Mouse (Mus musculus): ENCODE results near the gene Numb. TPM values are rescaled to one million over a fixed set of nuclear protein-coding genes. Genes with fewer than 3 reads are reported as not detected.

Numb gene
- polyA plus RNA-seq, 1 experiment = 42.0 TPM

DNA sequence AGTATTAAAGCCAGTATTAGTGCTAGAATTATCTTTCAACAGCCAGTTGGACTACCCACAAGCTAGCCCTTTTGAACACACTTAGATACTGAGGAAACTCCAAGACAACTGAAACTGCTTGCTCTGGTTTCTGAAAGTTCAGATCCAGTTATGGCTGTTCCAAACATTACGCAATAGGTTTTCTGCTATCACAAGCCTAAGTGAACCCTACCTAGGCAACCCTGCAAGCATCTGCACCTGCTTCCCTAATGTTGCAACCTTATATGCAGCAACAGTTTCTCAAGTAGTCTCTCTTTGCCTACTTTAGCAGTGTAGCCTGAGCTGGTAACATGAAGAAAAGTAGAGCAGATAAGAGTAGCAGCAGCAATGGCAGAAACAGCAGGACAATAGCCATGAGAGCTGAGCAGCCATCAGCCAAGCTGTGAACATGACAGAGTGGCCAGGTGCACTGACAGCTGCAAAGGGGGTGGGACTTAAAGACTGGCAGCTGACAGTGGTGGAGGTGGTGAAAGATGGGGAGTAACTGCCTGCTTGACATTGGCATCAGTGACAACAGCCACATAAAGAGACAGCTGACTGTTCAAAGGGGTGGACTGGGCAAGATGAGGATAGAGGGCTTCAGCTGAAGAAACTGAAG is 73.0 kb downstream of the Numb start:
- 100% methylated on average over 1 of the region's 1 CpGs for WGBS
- no peaks in the 10 kb centered on the region for H3K36me3 ChIP-seq (ENCODE audit: control insufficient read depth, insufficient read depth, low read length)
- no peak overlapping the region for H3K27ac ChIP-seq (ENCODE audit: control insufficient read depth, insufficient read depth, low read length)
- no peak for DNase-seq
- TF ChIP-seq POLR2A (IDR thresholded peaks at IDR 0.05; ENCODE audit: control insufficient read depth, extremely low read depth, insufficient read depth, low read length, poor library complexity) = no peak
- TF ChIP-seq CTCF (IDR thresholded peaks at IDR 0.05; ENCODE audit: borderline replicate concordance, control insufficient read depth, extremely low read depth, insufficient read depth, low read length, poor library complexity) = no peak
- no peaks in the 10 kb centered on the region for H3K27me3 ChIP-seq (ENCODE audit: control insufficient read depth, insufficient read depth, low read length)
- H3K4me1 ChIP-seq (replicated peaks; ENCODE audit: control insufficient read depth, insufficient read depth, low read length) = 0 out of 2 replicates have a peak, but pooled peaks cover 3% of the 10 kb centered on the region
- no peak overlapping the region for H3K4me3 ChIP-seq (ENCODE audit: control insufficient read depth, insufficient read depth, low read length)

DNA sequence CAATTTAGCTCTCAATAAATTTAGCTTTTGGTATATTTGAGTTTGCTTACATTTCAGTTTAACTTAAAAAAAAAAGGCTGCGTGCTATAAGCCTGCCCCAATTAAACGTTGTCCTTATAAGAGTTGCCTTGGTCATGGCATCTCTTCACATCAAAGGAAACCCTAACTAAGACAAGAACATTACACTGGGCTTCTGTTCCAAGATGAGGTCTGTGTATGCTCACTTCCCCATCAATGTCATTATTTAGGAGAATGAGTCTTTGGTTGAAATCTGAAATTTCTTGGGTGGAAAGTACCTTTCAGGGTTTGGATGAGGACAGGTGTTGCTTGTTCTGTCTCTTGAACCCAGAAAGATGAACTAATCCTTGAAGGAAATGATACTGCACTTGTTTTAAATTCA is 73.9 kb downstream of the Numb start:
- no peaks in the 10 kb centered on the region for H3K36me3 ChIP-seq (ENCODE audit: control insufficient read depth, insufficient read depth, low read length)
- DNase-seq = no peak
- TF ChIP-seq POLR2A (IDR thresholded peaks at IDR 0.05; ENCODE audit: control insufficient read depth, extremely low read depth, insufficient read depth, low read length, poor library complexity) (no peak), CTCF (IDR thresholded peaks at IDR 0.05; ENCODE audit: borderline replicate concordance, control insufficient read depth, extremely low read depth, insufficient read depth, low read length, poor library complexity) (no peak)
- H3K4me1 ChIP-seq (replicated peaks; ENCODE audit: control insufficient read depth, insufficient read depth, low read length) = 0 out of 2 replicates have a peak, but pooled peaks cover 3% of the 10 kb centered on the region
- 96% methylated on average over 2 of the region's 2 CpGs for WGBS
- H3K4me3 ChIP-seq (ENCODE audit: control insufficient read depth, insufficient read depth, low read length) = no peak overlapping the region
- no peak overlapping the region for H3K27ac ChIP-seq (ENCODE audit: control insufficient read depth, insufficient read depth, low read length)
- no peaks in the 10 kb centered on the region for H3K27me3 ChIP-seq (ENCODE audit: control insufficient read depth, insufficient read depth, low read length)

DNA sequence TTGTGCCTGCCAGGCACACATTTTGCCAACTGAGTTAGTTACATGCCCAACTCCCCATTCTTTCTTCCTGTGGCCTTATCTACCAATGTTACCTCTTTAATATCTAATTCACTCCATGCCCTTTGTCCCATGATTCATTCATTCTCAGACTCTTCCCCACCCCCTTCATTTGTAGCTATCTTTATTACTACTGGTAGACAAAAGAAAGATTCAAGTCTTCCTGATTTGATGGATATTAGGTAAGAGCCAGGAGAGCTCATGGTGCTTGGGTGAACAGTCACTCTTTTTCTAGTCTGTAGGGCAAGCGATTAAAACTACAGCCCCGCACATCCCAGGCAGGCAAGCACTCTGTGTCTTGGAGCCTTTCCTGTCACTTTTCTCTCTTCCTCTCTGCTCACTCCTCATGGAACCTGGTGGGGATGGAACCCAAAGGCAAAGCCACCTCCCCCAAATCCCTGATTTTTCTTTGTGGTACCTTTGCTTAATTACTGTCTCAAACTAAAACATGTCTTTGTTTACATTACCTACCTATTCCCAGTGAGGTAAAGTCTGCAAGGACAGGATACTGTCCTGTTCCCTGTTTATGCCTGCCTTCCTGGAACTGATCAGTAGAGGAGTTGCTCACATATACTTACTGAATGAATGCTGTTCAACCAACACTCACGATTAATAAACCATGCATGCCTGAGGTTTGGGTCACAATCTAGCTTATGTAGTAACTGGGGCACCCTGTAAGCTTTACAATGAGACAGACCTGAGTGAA is 78.9 kb downstream of the Numb start:
- 92% methylated on average over 3 of the region's 3 CpGs for WGBS
- Histone ChIP-seq H3K36me3 (ENCODE audit: control insufficient read depth, insufficient read depth, low read length) (no peaks in the 10 kb centered on the region), H3K4me1 (replicated peaks; ENCODE audit: control insufficient read depth, insufficient read depth, low read length) (no peaks in the 10 kb centered on the region), H3K27ac (ENCODE audit: control insufficient read depth, insufficient read depth, low read length) (no peak overlapping the region), H3K27me3 (ENCODE audit: control insufficient read depth, insufficient read depth, low read length) (no peaks in the 10 kb centered on the region), H3K4me3 (ENCODE audit: control insufficient read depth, insufficient read depth, low read length) (no peak overlapping the region)
- no peak for DNase-seq
- TF ChIP-seq POLR2A (IDR thresholded peaks at IDR 0.05; ENCODE audit: control insufficient read depth, extremely low read depth, insufficient read depth, low read length, poor library complexity) = no peak
- TF ChIP-seq CTCF (IDR thresholded peaks at IDR 0.05; ENCODE audit: borderline replicate concordance, control insufficient read depth, extremely low read depth, insufficient read depth, low read length, poor library complexity) = no peak

DNA sequence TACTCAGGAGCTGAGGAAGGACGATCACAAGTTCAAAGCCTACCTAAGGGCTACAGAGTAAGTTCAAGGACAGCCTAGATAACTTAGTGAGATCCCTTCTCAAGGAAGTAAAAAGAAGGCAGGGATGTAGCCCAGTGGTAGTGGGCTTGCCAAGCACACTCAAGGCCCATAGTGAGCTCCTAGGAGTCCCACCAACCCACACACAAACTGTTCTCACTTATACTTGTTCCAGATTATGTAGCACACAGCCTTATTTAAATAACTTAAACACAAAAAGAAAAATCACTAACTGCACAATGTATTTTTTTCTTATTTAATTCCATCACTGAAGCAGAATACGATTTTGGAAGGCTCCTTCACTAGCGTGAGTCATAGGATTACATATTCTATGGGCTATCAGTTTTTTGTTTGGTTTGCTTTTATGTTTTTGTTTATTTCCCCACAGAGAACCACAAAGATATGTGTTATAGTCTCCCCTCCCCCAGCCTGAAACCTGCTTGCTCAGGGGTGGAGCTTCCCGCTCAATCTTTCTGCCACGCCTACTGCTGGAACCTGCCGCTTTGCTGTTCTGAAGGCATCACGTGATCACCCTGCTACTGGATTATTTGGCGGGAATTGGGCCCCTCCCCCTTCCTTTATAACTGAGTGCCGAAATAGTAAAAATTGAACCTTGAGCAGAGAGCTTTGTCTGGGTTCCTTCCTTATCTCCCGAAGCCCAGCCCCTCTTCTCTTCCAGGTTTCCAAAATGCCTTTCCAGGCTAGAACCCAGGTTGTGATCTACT is 80.1 kb downstream of the Numb start:
- H3K27me3 ChIP-seq (ENCODE audit: control insufficient read depth, insufficient read depth, low read length) = no peaks in the 10 kb centered on the region
- TF ChIP-seq CTCF (IDR thresholded peaks at IDR 0.05; ENCODE audit: borderline replicate concordance, control insufficient read depth, extremely low read depth, insufficient read depth, low read length, poor library complexity) (no peak), POLR2A (IDR thresholded peaks at IDR 0.05; ENCODE audit: control insufficient read depth, extremely low read depth, insufficient read depth, low read length, poor library complexity) (no peak)
- no peaks in the 10 kb centered on the region for H3K4me1 ChIP-seq (replicated peaks; ENCODE audit: control insufficient read depth, insufficient read depth, low read length)
- H3K27ac ChIP-seq (ENCODE audit: control insufficient read depth, insufficient read depth, low read length) = no peak overlapping the region
- H3K36me3 ChIP-seq (ENCODE audit: control insufficient read depth, insufficient read depth, low read length) = no peaks in the 10 kb centered on the region
- WGBS = 97% methylated on average over 10 of the region's 10 CpGs
- DNase-seq = no peak
- no peak overlapping the region for H3K4me3 ChIP-seq (ENCODE audit: control insufficient read depth, insufficient read depth, low read length)

DNA sequence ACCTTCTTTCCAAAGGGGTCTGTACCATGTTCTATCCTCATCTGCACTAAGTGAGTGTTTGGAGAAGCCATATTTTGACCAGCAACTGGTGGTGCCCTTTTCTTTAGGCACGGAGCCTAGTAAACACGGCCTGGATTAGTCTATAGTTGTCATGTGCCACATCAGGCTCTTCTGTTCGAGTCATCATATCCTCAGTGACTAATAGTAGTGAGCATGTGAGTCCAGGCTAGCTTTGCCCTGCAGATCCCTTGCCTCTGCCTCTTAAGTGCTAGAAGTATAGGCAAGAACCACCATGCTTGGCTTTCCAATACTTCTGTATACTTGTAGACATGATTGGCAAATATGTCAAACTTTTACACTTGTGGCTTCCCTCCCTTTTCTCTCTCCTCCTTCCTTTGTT is 87.8 kb downstream of the Numb start:
- no peak for DNase-seq
- H3K36me3 ChIP-seq (ENCODE audit: control insufficient read depth, insufficient read depth, low read length) = 0 out of 2 replicates have a peak, but pooled peaks cover 4% of the 10 kb centered on the region
- TF ChIP-seq CTCF (IDR thresholded peaks at IDR 0.05; ENCODE audit: borderline replicate concordance, control insufficient read depth, extremely low read depth, insufficient read depth, low read length, poor library complexity) (no peak), POLR2A (IDR thresholded peaks at IDR 0.05; ENCODE audit: control insufficient read depth, extremely low read depth, insufficient read depth, low read length, poor library complexity) (no peak)
- WGBS = 99% methylated on average over 3 of the region's 3 CpGs
- no peaks in the 10 kb centered on the region for H3K27me3 ChIP-seq (ENCODE audit: control insufficient read depth, insufficient read depth, low read length)
- no peak overlapping the region for H3K4me3 ChIP-seq (ENCODE audit: control insufficient read depth, insufficient read depth, low read length)
- H3K27ac ChIP-seq (ENCODE audit: control insufficient read depth, insufficient read depth, low read length) = no peak overlapping the region
- no peaks in the 10 kb centered on the region for H3K4me1 ChIP-seq (replicated peaks; ENCODE audit: control insufficient read depth, insufficient read depth, low read length)

DNA sequence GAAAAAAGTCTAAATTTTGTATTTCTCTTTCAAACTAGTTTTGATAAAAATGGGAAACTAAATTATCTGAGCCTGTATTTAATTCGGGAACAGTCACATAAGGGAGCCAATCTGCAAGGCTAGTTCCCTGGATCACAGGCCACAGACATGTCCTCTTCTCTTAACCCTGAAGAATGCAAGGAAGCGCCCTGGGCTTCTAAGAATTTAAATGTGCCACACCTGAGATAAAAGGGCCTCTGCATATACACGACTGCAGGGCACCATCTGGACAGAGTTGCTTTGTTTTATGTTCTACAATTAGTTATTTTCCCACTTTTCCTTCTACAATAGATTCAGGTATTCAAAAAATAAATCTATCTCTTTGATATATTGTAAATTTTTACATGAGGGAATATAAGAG is 91.3 kb downstream of the Numb start:
- no peak overlapping the region for H3K4me3 ChIP-seq (ENCODE audit: control insufficient read depth, insufficient read depth, low read length)
- DNase-seq = no peak
- 0 out of 2 replicates have a peak, but pooled peaks cover 4% of the 10 kb centered on the region for H3K36me3 ChIP-seq (ENCODE audit: control insufficient read depth, insufficient read depth, low read length)
- TF ChIP-seq CTCF (IDR thresholded peaks at IDR 0.05; ENCODE audit: borderline replicate concordance, control insufficient read depth, extremely low read depth, insufficient read depth, low read length, poor library complexity) (no peak), POLR2A (IDR thresholded peaks at IDR 0.05; ENCODE audit: control insufficient read depth, extremely low read depth, insufficient read depth, low read length, poor library complexity) (no peak)
- whole genome bisulfite sequencing = 83% methylated on average over 3 of the region's 3 CpGs
- no peaks in the 10 kb centered on the region for H3K4me1 ChIP-seq (replicated peaks; ENCODE audit: control insufficient read depth, insufficient read depth, low read length)
- no peaks in the 10 kb centered on the region for H3K27me3 ChIP-seq (ENCODE audit: control insufficient read depth, insufficient read depth, low read length)
- no peak overlapping the region for H3K27ac ChIP-seq (ENCODE audit: control insufficient read depth, insufficient read depth, low read length)
